Mouse (Mus musculus) thymus, adult 2 months (tissue): ENCODE measurements at regions not wholly inside any gene's neighbourhood (a gene's known extent, or its start where the extent isn't known, plus 50 kb on each side); places are given as distances from the start of the nearest gene placed in this dataset.

Experiments
- CTCF ChIP-seq: fragments of 200-500 bp; IDR thresholded peaks from 2 replicates; pipeline ENCODE4 v1.5.1; 2012; ENCODE audit warnings: mild to moderate bottlenecking, control low read depth, low read length, moderate library complexity, borderline replicate concordance; ENCODE audit not compliant: control insufficient read depth, poor library complexity, insufficient read depth; ENCODE audit errors: extremely low read depth
- POLR2A ChIP-seq: fragments of 200-500 bp; IDR thresholded peaks from 2 replicates; pipeline ENCODE4 v1.6.1; 2012; ENCODE audit warnings: mild to moderate bottlenecking, low read length, control low read depth, moderate library complexity; ENCODE audit not compliant: control insufficient read depth, poor library complexity, insufficient read depth; ENCODE audit errors: extremely low read depth

DNA sequence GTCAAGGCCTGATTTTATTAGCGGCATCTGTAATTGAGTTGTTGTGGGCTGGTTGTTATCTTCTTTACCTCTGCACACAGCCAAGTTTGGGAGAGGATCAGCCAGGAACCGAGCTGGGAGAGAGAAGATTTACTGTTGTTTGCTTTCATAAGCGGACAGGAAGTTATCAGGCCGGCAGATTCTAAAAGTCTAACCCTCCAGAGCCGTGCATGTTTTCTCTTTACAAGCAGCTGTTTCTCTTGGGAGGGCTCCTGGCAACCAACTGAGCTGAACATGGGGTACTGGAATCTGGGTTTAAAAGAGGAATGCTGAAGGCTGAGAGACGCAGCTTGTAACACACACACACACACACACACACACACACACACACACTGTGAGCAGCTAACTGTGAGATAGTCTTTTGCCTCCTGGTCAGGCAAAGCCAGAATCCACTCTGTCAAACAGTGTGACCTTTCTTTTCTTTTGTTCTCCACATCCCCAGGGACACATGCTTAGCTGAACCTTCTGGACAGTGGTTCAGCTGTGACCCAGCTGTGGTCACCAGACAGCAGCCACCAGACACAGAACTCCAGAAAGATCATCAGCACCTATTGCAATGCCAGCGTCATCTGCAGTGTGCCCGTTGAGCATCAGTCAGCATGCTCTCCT lies 82.5 kb upstream of the Sash1 start:
- TF ChIP-seq POLR2A, result no peak
- TF ChIP-seq CTCF, result no peak
